Mouse (Mus musculus): ENCODE data around the gene Usp15. TPM values are rescaled to one million over a fixed set of nuclear protein-coding genes. Genes with fewer than 3 reads are reported as not detected.

Usp15 gene
- polyA plus RNA-seq, 1 experiment from 2014 or later: 70.8 TPM

GRCm38 (mm10) chr10:123055205-123056000 lies 141.4 kb downstream of the Usp15 start:
- WGBS: 92% methylated on average over 9 of the region's 9 CpGs
- H3K4me2 ChIP-seq (replicated peaks): no peak overlapping the region
- no peak for ATAC-seq (ENCODE audit: low FRiP score)
- H3K27ac ChIP-seq: no peak overlapping the region
- H3K27me3 ChIP-seq: no peaks in the 10 kb centered on the region
- no peak overlapping the region for H3K9ac ChIP-seq
- H3K4me1 ChIP-seq: no peaks in the 10 kb centered on the region
- H3K4me3 ChIP-seq: no peak overlapping the region
- H3K36me3 ChIP-seq: 0 out of 2 replicates have a peak, but pooled peaks cover 4% of the 10 kb centered on the region
- no peaks in the 10 kb centered on the region for H3K9me3 ChIP-seq (replicated peaks)

Small RNAs within 50 kb of the gene (microRNA-seq; reads per million reads assigned to microRNA genes)
- gene Gm27920: 0.81 reads per million

Other genes with a start within 250 kb of the Usp15 start
- 50.8 and 53.8 TPM in 2 replicates for gene Mon2, start 120.5 kb downstream of the Usp15 start, polyA plus RNA-seq (2016; fragmentation: Nextera tagmentation; extraction: Ambion mirVana)
- 21.1 and 25.5 TPM in 2 replicates for gene Fam19a2, start 67.0 kb upstream of the Usp15 start, polyA plus RNA-seq (2016; fragmentation: Nextera tagmentation; extraction: Ambion mirVana)